1 mouse cellular context compared by ENCODE assay signal in genomic region chr6:85388608-85389007, GRCm38 (mm10).
TF ChIP-seq lines count a peak whose summit lies in the region.

No protein-coding gene starts in this region.

TF ChIP-seq in MEL, 35 proteins besides CTCF, POLR2A, EP300 and RAD21:
- peak; percentile 7; the same call in 1 of the 2 replicates for TF ChIP-seq SMC3 (IDR thresholded peaks at IDR 0.05; ENCODE audit: low read depth, low read length)
- TF ChIP-seq CHD2 (IDR thresholded peaks at IDR 0.05; ENCODE audit: low read length) = peak; percentile 15; the same call in 1 of the 2 replicates
- 0 out of 2 replicates have a peak, but pooled peaks have one; percentile 10 for TF ChIP-seq NRF1 (IDR thresholded peaks at IDR 0.05; ENCODE audit: insufficient read depth, low read depth, low read length, poor library complexity, severe bottlenecking)
- TF ChIP-seq SIN3A (IDR thresholded peaks at IDR 0.05; ENCODE audit: low read length) = peak; percentile 80
- no peak for TF ChIP-seq GABPA (IDR thresholded peaks at IDR 0.05; ENCODE audit: low read depth, low read length)
- peak; percentile 77 for TF ChIP-seq RCOR1 (IDR thresholded peaks at IDR 0.05; ENCODE audit: low read depth, low read length)
- peak; percentile 85 for TF ChIP-seq GATA1 (IDR thresholded peaks at IDR 0.05; ENCODE audit: low read depth, low read length)
- 0 out of 2 replicates have a peak, but pooled peaks have one; percentile 17 for TF ChIP-seq MAFK (IDR thresholded peaks at IDR 0.05; ENCODE audit: borderline replicate concordance, low read depth, low read length)
- no peak for TF ChIP-seq TBP (IDR thresholded peaks at IDR 0.05; ENCODE audit: low read depth, low read length)
- TF ChIP-seq TCF12 (IDR thresholded peaks at IDR 0.05; ENCODE audit: low read depth, low read length) = peak; percentile 76
- peak; percentile 77 for TF ChIP-seq MYB (IDR thresholded peaks at IDR 0.05; ENCODE audit: low read depth, low read length)
- TF ChIP-seq KAT2A (conservative IDR thresholded peaks at IDR 0.05; ENCODE audit: low read depth, low read length) = peak; percentile 24; the same call in 1 of the 2 replicates
- TF ChIP-seq E2F4 (IDR thresholded peaks at IDR 0.05; ENCODE audit: borderline replicate concordance, low read depth, low read length) = no peak
- no peak for TF ChIP-seq MXI1 (IDR thresholded peaks at IDR 0.05; ENCODE audit: low read depth, low read length)
- peak; percentile 74 for TF ChIP-seq ETS1 (IDR thresholded peaks at IDR 0.05; ENCODE audit: low read depth, low read length)
- TF ChIP-seq CHD1 (IDR thresholded peaks at IDR 0.05; ENCODE audit: low read depth, low read length) = no peak
- TF ChIP-seq TAL1 (IDR thresholded peaks at IDR 0.05; ENCODE audit: low read length) = peak; percentile 47; the same call in 1 of the 2 replicates
- no peak for TF ChIP-seq POLR2AphosphoS5 (IDR thresholded peaks at IDR 0.05; ENCODE audit: borderline replicate concordance, low read depth, low read length)
- 0 out of 2 replicates have a peak, but pooled peaks have one; percentile 38 for TF ChIP-seq BHLHE40 (IDR thresholded peaks at IDR 0.05; ENCODE audit: borderline replicate concordance, low read depth, low read length)
- TF ChIP-seq ZMIZ1 (IDR thresholded peaks at IDR 0.05; ENCODE audit: low read depth, low read length) = peak; percentile 63; the same call in 1 of the 2 replicates
- no peak for TF ChIP-seq MEF2A (IDR thresholded peaks at IDR 0.05; ENCODE audit: extremely low read depth, insufficient replicate concordance, low read depth, low read length, poor library complexity, severe bottlenecking)
- TF ChIP-seq HCFC1 (IDR thresholded peaks at IDR 0.05; ENCODE audit: low read depth, low read length) = peak; percentile 50; the same call in 1 of the 2 replicates
- 0 out of 2 replicates have a peak, but pooled peaks have one; percentile 18 for TF ChIP-seq ZKSCAN1 (IDR thresholded peaks at IDR 0.05; ENCODE audit: low read depth, low read length)
- peak; percentile 51 for TF ChIP-seq NELFE (IDR thresholded peaks at IDR 0.05; ENCODE audit: low read depth, low read length)
- TF ChIP-seq JUND (IDR thresholded peaks at IDR 0.05; ENCODE audit: low read depth, low read length) = no peak
- peak; percentile 94 for TF ChIP-seq ZNF384 (IDR thresholded peaks at IDR 0.05; ENCODE audit: low read depth, low read length)
- 0 out of 2 replicates have a peak, but pooled peaks have one; percentile 4 for TF ChIP-seq USF1 (IDR thresholded peaks at IDR 0.05; ENCODE audit: low read depth, low read length)
- no peak for TF ChIP-seq MAZ (IDR thresholded peaks at IDR 0.05; ENCODE audit: low read depth, low read length)
